Mouse (Mus musculus) kidney, postnatal 36 days (tissue): ENCODE measurements at regions not wholly inside any gene's neighbourhood (a gene's known extent, or its start where the extent isn't known, plus 50 kb on each side); places are given as distances from the start of the nearest gene placed in this dataset.

Experiments used
- DNase-seq, 2 experiments: peaks; one replicate each; pipeline ENCODE4 v3.0.0; 2021 to 2022; ENCODE audit warnings: mixed read lengths in 2 of 2

DNA sequence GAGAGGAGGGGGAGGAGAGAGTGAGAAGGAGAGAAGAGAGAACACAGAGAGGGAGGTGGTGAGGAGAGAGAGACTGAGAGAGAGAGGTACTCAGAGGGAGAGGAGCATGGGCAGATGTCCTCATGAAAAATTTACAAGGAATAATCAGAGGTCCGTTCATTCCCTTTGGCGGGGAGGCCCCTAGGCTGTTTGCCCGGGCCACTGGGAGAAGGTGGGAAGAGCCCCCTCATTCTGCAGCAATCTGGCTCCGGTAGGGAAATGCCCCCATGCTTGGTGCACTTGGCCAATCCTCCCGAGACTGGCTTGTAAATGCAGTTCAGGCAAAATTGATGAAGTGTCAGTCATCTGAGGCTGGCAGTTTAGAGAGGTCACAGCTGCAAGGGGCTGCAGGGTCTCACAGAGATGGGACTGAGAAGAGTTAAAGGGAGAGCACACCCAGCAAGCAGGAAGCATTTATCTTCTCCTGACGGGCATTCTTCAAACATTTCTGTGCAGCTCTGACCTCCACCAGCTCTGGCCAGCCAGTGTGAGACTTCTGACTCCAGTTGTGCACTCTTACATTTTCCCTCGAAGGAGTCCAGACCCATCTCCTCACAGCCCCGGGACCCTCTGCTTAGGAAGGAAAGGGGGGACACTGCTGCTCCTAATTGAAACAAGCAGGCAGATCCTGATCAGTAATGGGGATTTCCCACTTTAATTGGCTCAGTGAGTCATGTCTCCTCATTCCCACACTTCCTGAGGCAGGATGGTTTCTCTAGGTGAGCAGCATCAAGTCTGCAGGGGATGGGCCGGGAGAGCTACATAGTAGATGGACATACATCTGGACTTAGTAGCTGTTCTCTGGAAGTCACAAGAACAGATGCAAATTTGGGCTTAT, 65.5 kb downstream of the Cmpk2 start:
- no peak for DNase-seq

DNA sequence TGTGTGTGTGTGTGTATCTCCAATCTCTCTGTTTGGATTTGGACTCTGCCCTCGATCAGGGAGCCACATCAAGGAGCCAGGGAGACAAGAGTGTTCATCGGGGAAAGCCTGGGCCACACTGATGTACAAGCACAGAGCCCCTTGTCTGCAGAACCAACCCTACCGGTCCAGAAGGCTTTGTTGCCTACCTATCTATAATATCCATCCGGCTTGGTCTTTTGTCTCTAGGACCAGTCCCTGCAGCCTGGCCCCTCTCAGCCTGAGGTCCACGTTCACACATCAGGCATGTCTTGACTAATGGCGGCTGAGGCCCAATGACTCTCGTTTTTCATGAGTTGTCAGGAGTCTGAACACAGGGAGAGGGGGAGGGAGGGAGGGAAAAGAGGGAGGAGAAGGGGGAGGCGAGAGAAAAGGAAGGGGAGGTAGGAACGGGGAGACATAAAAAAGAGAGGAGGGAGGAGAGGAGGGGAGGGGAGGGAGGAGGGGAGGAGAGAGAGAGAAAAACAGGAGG, 64.7 kb downstream of the Cmpk2 start:
- DNase-seq: no peak

DNA sequence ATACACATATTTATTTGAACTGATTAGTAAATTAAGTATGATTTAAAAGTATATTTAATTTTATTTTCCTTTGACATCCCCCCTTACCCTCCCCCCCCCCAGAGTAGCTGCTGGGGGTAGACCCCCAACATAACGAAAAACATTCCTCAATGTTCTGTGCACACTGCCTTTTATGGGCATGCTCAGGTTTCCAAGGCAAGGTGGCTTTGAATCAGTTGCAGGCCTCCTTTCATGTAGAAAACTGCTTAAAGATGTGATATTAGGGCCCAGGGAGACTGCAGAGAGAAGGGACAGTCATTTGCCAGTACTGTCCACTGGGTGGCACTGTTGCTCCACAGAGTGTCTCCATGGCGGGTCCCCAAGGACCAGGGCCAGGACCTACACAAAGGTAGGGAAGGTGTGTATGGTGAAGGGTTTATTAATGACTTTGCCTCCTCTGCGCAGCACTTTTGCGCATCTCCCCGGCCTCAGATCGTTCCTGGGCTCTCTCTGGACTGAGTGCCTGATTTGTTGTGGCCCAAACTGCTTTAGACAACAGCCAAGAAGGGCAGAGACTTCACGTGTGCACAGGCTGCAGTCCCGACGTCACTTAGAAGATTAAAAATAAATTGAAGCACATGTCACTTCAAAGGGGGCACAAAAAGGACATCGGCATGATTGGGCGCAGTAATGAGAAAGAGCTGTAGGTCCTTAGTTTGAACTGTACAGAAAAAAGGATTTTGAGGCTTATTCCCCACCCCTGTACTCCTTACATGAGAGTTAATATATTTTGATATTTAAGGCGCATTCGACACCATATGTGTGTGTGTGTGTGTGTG, 64.0 kb downstream of the Cmpk2 start:
- peak; percentile 69 to 88 for DNase-seq

DNA sequence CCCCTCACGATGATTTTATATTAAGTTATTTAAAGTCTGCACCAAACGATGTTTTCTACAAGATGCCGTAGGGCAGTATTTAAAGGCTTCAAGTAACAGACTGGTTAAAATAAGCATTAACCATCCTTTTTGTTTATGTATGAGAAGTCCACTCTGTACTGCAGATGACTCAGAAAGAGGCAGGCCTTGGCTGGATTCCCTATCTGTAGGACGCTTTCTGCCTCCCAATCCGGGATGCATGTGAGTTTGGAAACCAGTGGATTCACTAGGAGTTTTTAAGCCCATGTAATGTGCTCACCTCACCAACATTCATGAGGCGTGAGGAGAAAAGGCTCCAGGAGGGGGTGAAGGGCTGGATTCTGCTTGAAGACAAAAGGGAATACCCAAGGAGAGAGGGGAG, 63.1 kb downstream of the Cmpk2 start:
- DNase-seq: no peak
